Mouse (Mus musculus): Measurements from ENCODE around the gene Dlgap3.

- TF ChIP-seq CTCF (IDR thresholded peaks at IDR 0.05; ENCODE audit: borderline replicate concordance, control insufficient read depth, extremely low read depth, insufficient read depth, low read length, poor library complexity): no peak
- no peak for TF ChIP-seq POLR2A (IDR thresholded peaks at IDR 0.05; ENCODE audit: control insufficient read depth, extremely low read depth, insufficient read depth, low read length, poor library complexity)
Observed at GRCm38 (mm10) chr4:127172119-127172518, 3.1 kb downstream of the Dlgap3 start.
